Mouse (Mus musculus) thymus, adult 2 months (tissue): ENCODE data around the gene Cntnap5b.

ENCODE experiments used
- CTCF ChIP-seq: fragments of 200-500 bp; IDR thresholded peaks from 2 replicates; pipeline ENCODE4 v1.5.1; 2012; ENCODE audit warnings: mild to moderate bottlenecking, control low read depth, low read length, moderate library complexity, borderline replicate concordance; ENCODE audit not compliant: control insufficient read depth, poor library complexity, insufficient read depth; ENCODE audit errors: extremely low read depth
- POLR2A ChIP-seq: fragments of 200-500 bp; IDR thresholded peaks from 2 replicates; pipeline ENCODE4 v1.6.1; 2012; ENCODE audit warnings: mild to moderate bottlenecking, low read length, control low read depth, moderate library complexity; ENCODE audit not compliant: control insufficient read depth, poor library complexity, insufficient read depth; ENCODE audit errors: extremely low read depth

DNA sequence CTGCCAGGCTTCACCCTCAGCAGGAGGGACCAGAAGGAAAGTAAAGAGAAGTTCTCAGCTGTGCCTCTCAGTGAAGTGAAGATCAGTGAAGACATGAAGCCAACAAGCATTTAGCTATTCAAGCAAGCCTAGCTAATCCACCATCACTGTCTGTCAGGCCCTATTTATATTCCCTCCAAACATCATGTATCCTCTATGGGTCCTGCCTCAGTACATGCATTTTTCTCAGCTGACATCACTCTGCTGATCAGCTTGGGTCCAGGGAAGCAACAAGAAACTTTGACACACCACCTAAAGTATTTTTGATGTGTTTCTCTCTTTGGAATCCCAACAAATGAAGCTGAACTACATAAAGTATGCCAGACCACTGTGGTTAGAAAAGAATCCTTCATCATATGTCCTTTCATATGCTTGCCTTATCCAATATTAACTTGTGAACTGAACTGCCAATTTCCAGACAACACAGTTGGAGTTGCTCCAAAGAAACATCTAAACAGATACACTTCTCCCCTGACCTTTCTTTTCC is 349.9 kb downstream of the Cntnap5b start:
- TF ChIP-seq CTCF (no peak), POLR2A (no peak)
